Mouse (Mus musculus) megakaryocyte, embryonic 14.5 days (primary cell): ENCODE measurements around the gene 1700020A23Rik.

Source experiments
- FLI1 ChIP-seq: IDR thresholded peaks from 2 replicates; pipeline ENCODE4 v1.6.1; 2012; ENCODE audit warnings: low read length, inconsistent platforms, mixed read lengths
- GATA1 ChIP-seq: IDR thresholded peaks from 3 replicates; pipeline ENCODE4 v1.6.1; 2012; ENCODE audit warnings: mixed read lengths, low read length, inconsistent platforms, borderline replicate concordance

DNA sequence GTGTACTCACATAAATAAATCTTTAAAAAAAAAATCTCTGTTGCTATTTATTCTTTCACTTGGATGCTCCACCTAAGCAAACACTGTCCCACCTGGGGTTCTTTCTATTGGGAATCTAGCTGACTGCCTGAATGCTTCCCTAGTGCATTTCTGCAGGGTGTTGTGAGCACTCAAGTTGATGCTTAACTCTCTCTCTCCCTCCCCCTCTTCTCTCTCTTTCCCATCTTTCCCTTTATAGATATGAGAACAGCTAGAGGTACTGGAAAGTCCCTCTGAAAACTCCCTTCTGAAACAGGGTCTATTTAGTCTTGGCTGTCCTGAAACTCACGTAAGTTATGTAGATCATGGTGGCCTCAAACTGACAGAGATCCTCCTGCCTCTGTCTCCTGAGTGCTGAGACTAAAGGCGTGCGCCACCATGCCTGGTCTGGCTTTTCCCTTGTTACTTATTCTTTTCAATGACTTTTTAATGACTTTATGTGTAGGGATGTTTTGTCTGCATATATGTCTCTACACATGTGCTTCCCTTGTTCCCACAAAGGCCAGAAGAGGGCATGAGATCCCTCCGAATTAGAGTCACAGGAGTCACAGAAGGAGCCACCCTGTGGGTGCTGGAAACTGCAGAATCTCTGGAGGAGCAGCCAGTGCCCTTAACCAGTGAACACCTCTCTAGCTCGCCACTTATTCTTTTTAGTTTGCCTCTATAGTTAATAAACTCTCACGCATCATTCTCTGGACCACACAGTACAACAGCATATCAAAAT lies 9.2 kb downstream of the 1700020A23Rik start:
- TF ChIP-seq GATA1 (no peak), FLI1 (no peak)
